Mouse (Mus musculus) CH12.LX (cell line): ENCODE data around the gene Tpcn1.

ENCODE experiments used
- CTCF ChIP-seq, 2 experiments: IDR thresholded peaks in 1 of 2; conservative IDR thresholded peaks in 1 of 2; 2 replicates each; pipeline ENCODE4 v1.5.1; 2011 to 2012; ENCODE audit warnings: low read depth in 2 of 2, low read length in 2 of 2, improper control_type of control experiment in 1 of 2, inconsistent platforms in 1 of 2, mild to moderate bottlenecking in 1 of 2, moderate library complexity in 1 of 2
- MEF2A ChIP-seq: IDR thresholded peaks from 2 replicates; pipeline ENCODE4 v1.6.1; 2014; ENCODE audit warnings: low read depth, mild to moderate bottlenecking, inconsistent platforms, low read length, improper control_type of control experiment, borderline replicate concordance
- RCOR1 ChIP-seq: conservative IDR thresholded peaks from 2 replicates; pipeline ENCODE4 v1.6.1; 2012; ENCODE audit warnings: low read depth, mild to moderate bottlenecking, inconsistent platforms, low read length, improper control_type of control experiment
- TCF12 ChIP-seq: IDR thresholded peaks from 2 replicates; pipeline ENCODE4 v1.6.1; 2014; ENCODE audit warnings: low read depth, mild to moderate bottlenecking, inconsistent platforms, low read length, improper control_type of control experiment
- USF1 ChIP-seq: IDR thresholded peaks from 2 replicates; pipeline ENCODE4 v1.6.1; 2014; ENCODE audit warnings: low read depth, mild to moderate bottlenecking, inconsistent platforms, low read length, improper control_type of control experiment
- ZNF384 ChIP-seq: IDR thresholded peaks from 2 replicates; pipeline ENCODE4 v1.6.1; 2012; ENCODE audit warnings: low read depth, low read length, improper control_type of control experiment, inconsistent platforms

- TF ChIP-seq RCOR1 (no peak), CTCF (conservative IDR thresholded peaks at IDR 0.05 in 1 of 2, IDR thresholded peaks at IDR 0.05 in 1 of 2; ENCODE audit: low read depth in 2 of 2, low read length in 2 of 2) (no peak), TCF12 (no peak), USF1 (no peak), ZNF384 (no peak), MEF2A (no peak)
Measured at GRCm38 (mm10) chr5:120610906-120611305, 22.4 kb upstream of the Tpcn1 start.
